Mouse (Mus musculus) kidney, adult 8-10 months (tissue): ENCODE measurements around the gene Xpot.

Source experiments
- DNase-seq, 2 experiments: peaks; one replicate each; pipeline ENCODE4 v3.0.0; 2022

Gene Xpot

DNA sequence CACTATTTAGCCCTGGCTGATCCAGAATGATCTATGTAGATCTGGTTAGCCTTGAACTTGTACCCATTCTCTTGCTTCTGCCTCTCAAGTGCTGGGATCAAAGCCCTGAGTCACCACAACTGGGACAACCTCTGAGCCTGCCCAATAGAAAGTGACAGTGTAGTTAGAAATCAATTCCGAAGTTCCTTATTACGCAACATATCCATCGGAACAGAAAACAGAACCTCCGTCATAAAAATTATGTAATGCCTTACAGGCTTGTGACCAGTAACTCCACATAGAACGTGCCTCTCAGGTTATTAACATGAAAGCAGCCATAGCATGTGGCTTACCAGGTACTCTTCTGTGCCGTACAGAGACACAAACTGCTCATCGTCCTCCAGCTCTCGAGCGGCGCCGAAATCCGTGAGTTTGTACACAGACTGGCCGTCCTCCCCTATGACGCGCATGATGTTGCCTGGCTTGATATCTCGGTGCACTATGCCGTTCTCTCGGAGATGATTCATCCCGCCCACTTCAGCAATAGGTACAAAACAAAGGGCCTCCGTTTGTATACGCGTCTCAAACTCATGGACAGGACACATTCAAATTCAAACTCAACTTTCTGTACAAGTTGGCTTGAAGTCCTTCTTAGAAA is 54.5 kb downstream of the Xpot start:
- DNase-seq: no peak

DNA sequence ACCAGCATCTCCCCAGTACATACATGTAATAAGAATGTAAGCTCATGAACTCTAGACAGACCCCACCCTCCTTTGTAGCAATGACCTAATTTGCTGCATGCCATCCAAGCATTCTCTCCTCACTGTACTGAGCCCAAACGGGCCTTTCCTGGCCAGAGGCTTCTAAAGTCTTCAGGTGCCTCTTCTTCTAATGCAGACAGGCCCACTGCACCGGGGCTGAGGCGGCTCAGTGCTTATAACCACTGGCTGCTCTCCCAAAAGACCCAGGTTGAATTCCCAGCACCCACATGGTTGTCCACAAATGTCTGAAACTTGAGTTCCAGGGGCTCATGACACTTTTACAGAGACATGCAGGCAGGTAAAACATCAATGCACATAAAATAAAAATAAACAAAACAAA is 55.1 kb downstream of the Xpot start:
- no peak for DNase-seq

DNA sequence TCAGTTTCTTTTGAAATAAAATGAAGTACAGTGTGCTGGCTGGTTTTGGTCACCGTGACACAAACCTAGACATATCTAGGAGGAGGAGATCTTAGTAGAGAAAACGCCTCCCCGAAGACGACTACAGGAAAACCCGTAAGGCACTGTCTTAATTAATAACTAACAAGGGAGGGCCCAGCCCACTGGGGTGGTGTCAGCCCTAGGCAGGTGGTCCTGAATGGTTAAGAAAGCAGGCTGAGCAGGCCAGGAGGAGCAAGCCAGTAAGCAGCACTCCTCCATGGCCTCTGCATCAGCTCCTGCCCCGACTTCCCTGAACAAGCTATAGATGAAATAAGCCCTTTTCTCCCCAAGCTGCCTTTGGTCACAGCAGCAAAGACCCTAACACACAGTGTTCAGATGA is 56.3 kb downstream of the Xpot start:
- no peak for DNase-seq

DNA sequence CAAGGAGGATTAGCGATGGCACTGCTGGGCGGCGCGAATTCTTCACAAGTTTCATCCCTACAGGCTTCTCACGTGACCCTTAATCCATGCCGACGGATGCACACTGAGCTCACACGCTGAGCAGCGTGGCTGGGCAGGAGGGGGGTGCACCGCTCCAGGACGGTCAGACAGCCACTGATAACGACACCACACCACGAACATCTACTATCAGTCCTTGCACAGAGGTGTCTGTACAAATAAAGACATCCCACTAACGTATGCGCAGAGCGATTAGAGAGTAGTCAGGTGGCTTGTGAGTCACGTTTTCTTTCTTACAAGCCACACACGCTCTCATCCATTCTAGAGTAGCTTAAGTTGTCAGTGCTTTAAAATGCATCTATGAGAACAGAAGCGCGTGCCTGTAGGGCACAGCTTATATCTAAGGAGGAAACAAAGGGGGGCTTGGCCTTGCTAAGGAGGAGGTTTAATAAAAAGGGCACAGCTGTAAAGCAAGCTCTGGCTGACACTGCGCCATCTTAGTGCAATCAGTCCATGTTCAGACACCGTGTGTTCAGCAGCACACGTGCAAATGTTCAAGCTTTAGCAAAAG is 57.0 kb downstream of the Xpot start:
- DNase-seq: no peak

DNA sequence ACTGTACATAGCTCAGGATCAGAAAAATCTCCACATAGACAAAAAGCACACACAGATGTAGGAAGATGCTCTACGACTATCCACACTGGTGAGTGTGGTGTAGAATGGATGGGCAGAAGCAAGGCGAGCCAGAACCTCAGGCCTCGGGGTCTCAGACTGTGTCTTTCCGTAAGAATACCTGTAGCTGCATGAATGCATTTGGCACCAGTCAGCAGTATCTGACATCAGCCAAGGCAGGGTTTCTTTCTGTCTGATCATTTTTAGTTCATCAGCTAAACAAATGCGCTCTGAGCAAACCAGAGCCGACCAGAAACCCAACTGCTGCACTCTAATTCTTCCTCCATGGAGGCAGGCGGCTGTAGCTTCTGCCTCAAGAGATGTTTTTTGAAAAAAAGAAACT is 57.6 kb downstream of the Xpot start:
- no peak for DNase-seq

DNA sequence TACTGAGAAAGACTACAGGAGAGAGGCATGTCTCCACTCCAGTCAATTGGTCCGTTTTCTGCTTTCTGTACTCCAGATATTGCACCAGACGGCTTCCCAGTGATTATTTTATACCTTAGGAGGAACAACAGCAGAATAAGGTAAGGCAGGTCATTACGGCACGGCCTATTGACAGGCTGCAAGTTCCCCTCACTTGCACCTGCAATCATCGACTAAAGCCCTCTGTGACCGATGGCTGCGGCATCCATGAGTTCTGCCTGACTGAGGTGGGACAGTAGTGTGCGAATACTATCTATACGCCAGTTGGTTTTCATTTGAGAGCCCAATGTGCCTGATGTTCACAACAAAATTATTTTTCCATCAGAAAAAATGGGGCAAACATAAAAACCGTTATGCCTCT is 58.1 kb downstream of the Xpot start:
- DNase-seq: no peak

DNA sequence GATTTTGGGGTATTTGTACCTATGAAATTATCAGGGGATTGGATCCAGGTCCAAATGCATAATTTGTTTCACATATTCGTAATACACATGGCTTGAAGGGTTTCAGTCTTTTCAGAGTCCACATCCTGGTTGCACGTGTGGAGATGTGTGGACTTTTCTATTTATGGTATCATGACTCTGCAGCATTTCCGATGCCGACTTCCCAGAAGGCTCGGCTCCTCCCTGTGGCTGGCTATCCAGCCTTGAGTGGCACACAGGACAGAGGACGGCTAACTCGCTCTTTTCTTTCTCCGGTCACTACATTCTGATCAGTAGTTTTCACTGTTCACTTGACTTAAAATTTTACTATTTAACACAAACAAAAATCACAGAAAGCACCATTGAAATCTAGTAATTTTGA is 61.7 kb downstream of the Xpot start:
- DNase-seq: no peak

DNA sequence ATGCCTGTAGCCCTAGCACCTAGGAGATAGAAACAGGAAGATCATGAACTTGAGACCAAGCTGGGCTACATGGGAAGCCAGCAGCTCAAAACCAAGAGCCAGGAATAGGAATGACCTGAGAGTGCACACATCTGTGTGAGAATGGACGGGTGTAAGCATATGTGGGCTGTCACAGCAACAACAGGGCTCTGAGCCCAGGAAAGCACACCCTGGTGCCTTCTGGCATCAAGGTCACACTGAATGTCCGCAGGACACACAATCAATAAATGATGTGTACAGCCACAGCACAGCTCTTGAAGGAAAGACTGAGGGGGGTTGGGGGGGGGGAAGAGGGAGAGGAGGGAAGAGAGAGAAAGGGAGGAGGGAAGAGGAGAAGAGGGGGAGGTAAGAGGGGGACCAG is 67.9 kb downstream of the Xpot start:
- no peak for DNase-seq

DNA sequence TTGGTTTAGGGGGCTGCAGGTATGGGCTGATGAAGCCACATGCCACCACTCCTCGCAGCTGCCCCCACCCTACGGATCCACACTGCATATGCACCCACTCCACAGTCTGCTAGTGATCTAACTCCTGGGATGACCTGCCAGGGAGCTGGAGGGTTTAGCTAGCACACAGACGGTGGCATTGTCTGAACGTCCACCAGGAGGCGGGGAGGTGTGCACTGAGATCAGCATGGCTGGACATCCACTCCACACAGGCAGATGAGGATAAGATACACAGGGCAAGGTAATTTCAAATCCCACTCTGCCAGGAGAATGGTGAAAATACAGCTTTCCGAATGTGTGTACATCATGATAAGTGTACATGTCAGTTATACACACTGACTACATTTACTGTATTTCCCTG is 69.9 kb downstream of the Xpot start:
- DNase-seq: no peak

DNA sequence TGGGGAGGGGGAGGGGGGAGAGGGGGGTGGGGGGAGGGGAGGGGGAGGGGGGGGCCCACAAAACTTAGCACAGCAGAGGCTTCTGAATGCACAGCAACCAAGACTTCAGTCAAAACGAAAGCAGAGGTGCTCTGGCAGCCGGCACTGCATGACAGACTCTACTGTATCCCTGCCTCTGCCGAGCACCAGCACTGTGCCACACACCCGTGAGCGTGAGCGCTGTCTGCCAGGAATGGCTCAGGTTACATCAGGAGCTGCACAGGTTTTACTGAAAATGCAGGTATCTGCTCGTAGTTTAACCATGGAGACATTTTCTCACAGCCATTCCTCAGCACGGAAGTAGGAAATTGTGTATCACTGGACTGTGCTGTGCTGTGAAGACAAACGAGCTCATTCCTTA is 75.8 kb downstream of the Xpot start:
- no peak for DNase-seq

DNA sequence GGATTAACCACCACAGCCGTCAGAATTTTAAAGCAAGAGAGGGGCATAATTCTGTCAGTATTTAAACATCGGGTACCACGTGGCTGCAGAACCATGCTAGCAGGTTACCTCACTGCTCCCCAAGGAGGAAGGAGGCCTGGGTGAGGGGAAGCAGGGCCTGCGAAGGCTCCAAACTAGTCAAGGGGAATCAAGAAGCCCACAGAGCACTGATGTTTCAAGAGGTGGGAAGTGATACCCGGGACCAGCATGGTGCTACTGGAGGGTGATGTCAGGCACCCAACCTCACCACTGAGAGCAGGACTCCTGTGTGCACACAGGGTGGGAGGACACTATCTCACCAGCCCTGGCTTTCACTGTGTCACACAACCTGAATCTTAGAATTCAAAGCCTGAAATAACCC is 76.5 kb downstream of the Xpot start:
- no peak for DNase-seq

DNA sequence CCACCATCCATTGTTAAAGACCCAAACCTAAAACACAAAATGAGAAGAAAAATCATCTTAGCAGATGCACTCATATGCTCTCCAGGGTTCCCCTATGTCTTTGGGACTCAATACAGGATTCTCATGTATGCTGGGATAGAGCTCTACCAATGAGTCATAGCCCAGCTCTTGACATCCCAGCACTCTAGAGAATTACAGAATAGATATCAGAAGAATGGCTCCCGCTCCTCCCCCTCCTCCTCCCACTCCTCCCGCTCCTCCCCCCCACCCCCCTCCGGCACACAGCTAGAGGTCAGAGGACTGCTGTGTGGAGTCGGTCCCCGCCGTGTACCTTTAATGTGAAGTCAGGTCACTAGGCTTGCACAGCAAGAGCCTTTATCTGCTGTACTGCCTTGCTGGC is 79.0 kb downstream of the Xpot start:
- no peak for DNase-seq

DNA sequence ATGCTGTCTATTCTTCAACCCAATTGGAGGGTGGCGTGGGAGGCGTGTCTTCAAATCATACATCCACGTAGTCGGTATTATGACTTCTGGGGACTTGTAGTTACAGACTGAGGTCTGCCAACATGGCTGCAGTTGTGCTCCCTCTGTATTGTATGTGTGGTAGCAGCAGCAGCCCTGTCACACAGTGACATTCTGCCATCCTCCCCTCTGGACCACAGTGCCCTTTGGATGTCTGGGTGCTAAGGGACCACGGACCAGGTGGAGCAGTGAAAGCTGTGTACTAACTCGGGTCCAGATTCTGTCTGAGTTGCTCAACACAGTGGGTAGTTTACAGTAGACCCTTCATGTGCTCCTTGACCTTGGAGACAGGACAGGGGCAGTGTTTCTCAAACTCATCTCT is 82.6 kb downstream of the Xpot start:
- DNase-seq: no peak

DNA sequence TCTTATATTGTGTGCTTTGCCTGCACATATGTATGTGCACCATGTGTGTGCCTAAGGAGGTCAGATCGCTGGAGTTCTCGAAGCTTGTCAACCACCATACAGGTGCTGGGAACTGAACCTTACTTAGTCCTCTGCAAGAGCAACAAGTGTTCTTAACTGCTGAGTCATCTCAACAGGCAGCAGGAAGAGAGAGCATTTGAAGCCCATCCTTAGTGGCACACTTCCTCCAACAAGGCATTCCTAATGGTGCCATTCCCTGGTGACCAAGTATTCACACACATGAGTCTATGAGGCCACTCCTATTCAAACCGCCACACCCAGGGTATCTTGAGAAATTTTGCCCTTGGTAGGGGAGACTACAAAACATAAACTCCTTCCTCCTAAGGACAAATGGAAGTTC is 84.0 kb downstream of the Xpot start:
- no peak for DNase-seq
